Mouse (Mus musculus): Measurements from ENCODE around the gene Bri3. TPM values are rescaled to one million over a fixed set of nuclear protein-coding genes. Genes with fewer than 3 reads are reported as not detected.

Bri3 gene
- total RNA-seq, 2 experiments from 2014 or later, result 115 to 151 TPM

DNA sequence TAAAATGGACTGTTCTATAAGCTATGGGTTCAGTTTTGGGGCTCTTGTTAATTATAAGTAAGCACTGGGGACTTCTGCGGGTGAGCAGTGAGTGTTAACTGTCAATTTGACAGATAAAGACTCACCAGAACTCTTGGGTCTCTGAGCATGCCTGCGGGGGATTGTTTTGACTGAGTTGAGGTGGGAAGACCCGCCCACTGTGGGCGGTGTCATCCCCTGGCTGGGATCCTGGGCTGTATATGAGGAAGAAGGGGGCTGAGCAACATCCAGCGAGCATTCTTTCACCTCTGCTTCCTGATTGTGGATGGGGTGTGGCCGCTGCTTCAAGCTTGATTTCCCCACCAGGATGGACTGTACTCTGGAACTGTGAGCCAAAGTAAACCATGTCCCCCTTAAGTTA, 10.0 kb upstream of the Bri3 start:
- no peak for DNase-seq

GRCm38 (mm10) chr5:144234714-144235113, 9.5 kb upstream of the Bri3 start:
- no peak for DNase-seq

GRCm38 (mm10) chr5:144238969-144239368, 5.3 kb upstream of the Bri3 start:
- DNase-seq, result no peak

DNA sequence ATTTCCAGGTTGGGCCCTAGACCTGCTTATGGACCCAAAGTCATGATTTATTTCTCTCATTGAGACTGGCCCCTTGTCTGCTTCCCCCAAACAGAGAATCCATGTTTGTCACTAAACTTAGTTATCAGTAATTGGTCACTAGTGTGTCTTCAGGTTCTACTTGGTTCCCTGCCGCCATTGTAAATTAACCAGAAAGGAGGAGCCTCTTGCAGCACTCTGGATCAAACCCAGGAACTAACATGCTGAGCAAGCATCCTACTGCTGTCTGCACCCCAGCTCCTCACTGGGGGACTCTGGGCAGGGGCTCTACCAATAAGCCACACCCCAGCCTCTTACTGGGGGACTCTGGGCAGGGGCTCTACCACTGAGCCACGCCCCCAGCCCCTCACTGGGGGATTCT, 1.4 kb downstream of the Bri3 start:
- no peak for DNase-seq

DNA sequence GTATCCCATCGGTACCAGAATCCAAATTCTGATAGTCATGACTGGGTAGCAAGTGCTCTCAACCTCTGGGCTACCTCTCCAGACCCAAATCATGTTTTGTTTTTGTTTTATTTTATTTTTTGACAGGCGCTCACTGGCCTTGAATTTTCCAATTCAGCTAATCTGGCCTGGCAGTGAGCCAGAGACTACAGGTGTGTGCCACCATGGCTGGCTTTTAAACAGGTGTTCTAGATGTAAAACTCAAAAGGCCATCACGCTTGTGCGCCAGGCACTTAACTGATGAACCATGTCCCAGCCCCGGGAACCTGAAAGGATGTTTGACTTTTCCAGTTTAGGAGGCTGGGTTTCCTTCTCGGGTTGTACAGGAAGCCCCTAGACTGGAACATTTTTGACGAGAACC, 2.4 kb downstream of the Bri3 start:
- DNase-seq, result no peak

- no peak for DNase-seq
Measured at GRCm38 (mm10) chr5:144247307-144247706, 3.1 kb downstream of the Bri3 start.

DNA sequence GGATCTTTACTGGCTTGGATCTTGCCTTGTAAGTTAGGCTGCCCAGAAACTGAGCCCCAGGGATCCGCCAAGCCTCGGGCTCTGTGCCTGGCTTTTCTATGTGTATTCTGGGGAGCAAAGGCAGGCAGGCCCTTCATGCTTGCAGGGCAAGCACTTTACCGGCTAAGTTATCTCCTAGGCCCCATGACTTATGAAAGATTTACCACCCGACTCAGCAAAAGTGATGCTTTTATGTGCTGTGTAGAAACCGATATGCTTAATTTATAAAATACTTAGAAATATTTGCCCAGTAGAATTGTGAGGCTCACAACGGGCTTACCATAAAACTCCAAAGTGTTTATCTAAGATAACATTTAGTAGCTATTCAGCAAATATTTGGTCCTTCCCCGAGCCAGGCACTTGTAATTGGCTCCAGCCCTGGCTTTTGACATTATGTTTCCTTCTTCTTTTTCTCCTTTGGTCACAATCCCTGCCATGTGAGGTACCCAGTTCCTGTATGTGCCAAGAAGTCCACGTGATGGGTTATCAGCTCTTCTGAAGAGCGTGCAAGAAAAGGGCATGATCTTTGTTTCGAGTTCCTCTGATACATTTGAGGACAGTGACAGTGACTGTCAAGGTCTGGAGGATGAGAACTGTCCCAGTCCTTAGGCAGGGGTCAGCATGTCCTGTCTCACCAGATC, 3.8 kb downstream of the Bri3 start:
- DNase-seq, result peak; percentile 44 to 46

- DNase-seq, result no peak
Measured at GRCm38 (mm10) chr5:144249871-144250270, 5.6 kb downstream of the Bri3 start.

DNA sequence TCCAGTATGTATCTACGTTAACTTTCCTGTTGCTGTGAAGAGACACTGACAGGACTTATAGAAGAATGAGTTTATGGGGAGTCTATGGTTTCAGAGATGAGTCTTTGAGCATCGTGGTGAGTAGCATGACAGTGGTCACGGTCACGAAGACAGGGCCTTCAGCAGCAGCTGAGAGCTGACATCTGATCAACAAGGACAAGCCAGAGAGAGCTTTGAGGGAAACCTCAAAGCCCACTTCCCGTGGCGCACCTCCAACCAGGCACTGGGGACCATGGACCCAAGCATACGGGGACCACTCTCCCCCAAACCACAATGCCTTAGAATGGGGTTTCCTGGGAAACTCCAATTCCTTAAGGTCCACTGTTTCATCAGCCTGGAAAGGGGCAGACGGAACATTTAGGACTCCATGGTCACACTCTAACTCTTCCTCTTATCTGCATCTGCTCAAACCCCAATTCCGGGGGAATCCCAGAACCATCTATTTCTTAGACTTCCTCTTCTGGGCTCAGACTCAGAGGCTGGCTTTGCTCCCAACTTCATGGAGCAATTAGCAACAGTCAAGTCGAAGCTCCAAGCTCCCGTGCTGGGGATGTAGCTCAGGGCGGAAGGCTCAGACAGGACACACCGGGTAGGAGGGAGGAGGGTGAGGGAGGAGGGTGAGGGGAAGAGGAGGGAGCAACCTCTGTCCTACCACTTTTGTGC, 7.8 kb downstream of the Bri3 start:
- no peak for DNase-seq

GRCm38 (mm10) chr5:144253212-144253611, 9.0 kb downstream of the Bri3 start:
- no peak for DNase-seq

GRCm38 (mm10) chr5:144254122-144254810, 10.0 kb downstream of the Bri3 start:
- peak; percentile 90 to 91 for DNase-seq

DNA sequence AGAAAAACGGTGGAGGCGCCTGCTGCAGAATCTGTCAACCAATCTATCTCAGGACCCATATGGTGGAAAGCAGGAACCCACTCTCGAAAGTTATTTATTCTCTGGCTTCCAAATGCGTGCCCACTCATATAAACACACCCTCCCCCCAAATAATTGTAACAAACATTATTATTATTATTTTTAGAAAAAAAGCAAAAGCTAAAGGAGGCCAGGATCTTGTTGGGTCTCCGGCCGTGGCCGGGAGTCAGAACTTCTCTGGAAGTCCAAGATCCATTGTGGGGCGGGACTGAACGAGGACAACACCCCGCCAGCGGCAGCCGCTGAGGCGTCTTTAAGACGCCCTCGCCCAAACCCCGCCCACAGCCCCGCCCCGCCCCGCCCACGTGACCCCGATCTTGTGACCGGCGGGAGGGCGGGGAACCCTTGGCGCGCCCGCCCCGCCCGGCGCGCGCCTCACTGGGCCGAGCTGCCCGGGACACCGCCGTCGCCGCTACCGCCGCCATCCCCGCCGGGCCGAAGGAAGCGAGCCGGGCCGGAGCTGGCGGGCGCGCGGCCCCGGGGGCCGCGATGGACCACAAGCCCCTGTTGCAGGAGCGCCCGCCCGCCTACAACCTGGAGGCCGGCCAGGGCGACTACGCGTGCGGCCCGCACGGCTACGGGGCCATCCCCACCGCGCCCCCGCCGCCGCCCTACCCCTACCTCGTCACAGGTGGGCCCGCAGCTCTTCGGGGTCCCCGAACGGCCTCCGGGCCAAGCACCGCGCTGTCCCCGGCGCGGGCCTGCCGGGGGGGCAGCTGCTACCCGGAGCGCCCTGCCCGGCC, 10.8 kb downstream of the Bri3 start:
- peak; percentile 88 to 92 for DNase-seq

- DNase-seq, result peak; percentile 54 to 66
Measured at GRCm38 (mm10) chr5:144255632-144256540, 11.6 kb downstream of the Bri3 start.

GRCm38 (mm10) chr5:144256541-144256870, 12.3 kb downstream of the Bri3 start:
- no peak for DNase-seq

DNA sequence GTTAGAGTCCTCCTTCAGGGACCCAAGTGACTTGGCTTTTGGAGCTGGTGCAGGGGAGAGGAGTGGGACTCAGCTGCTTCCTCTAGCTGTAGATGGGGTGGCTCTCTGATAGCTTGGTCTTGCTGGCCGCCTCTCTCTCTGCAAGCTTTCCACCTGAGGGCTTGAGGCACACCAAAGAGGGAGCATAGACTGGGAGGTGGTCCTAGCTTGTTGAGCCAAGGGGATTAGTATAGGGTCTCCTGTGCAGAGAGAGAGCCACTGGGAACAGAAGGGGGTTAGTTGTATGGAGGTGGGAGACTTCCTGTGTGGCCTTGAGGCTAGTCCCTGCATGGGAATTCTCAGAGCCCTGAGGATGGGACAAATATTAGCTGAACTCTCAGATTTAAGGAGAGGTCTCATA, 12.7 kb downstream of the Bri3 start:
- no peak for DNase-seq

DNA sequence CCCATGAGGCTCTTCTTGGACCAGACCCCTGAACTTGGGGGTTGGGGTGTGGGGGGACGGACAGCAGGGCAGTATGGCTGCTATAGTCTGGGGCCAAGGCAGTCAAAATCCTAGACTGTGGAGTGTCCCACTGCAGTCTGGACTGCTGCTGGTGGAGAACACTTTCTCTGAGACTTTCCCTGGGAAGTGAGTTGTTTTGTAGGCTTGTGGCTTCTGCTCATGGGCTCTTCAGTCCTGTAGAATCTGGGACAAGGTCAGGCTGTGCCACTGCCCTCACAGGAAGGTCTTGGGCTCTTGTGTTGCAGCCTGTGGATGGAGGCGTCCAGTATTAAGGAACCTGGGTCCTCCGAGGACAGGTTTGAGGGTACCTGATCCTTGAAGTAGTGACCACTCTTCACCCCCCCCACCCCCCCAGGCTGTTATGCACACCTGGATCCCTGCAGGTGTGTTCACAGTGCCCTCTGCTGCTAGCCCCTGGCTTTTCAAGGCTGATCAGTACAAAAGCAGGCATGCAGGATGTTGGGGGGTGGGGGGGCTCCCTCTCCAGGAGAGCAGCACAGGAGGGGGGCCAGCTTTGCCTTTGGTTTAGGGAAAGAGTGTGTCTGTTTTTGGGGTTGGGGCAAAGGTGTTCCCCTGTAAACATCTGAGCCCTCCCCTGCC, 13.3 kb downstream of the Bri3 start:
- DNase-seq, result peak; percentile 61 to 62

- peak; percentile 77 for DNase-seq
Measured at GRCm38 (mm10) chr5:144258131-144258611, 13.9 kb downstream of the Bri3 start.

DNA sequence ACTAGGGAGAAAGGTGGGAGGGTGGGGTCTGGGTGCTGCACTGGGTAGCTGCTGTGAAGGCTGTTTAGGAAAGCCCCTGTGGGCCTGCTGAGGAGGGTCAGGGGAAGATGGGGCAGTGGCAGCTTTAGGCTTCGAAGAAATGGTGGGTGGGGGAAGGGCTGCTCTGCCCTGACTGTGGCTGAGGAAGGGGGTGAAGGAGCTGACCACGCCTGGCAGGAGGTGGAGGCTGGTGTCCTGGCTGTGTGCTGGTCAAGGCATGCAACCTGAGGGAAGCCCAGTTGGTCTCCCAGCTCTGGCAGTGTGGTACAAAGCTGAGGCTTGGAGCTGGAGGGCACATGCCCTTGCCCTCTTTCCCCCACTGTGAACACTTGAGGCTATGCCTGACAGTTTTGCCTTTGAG, 14.4 kb downstream of the Bri3 start:
- peak in 1 of 2 experiments; percentile 41 for DNase-seq

- DNase-seq, result no peak
Measured at GRCm38 (mm10) chr5:144259228-144259627, 15.0 kb downstream of the Bri3 start.

- DNase-seq, result no peak
Measured at GRCm38 (mm10) chr5:144260464-144260863, 16.2 kb downstream of the Bri3 start.

DNA sequence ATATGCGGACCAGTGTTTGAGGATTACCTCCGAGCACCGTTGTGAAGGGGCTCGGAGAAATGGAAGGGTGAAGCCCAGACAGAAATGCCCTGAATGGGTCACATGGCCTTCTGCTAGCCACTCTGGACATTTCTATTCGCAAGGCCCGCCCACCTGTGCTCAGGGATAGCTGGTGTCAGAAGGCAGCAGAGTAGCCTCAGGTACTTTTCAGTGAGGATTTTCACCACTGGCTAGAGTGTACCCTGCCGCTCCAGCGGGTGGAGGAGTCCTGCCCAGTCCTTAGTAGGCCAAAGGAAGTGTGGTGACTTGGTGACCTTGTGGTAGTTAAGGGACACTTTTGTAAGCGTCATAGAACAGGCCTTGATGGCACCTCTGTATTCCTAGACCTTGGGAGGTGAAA, 17.1 kb downstream of the Bri3 start:
- peak in 1 of 2 experiments; percentile 36 for DNase-seq

Data from adrenal gland, postnatal 36 days (tissue).